Mouse (Mus musculus) right cerebral cortex, postnatal 4 days (tissue): ENCODE results near the gene Klk1b16.
"Not testable (repeated sequence)": the region's sequence is repeated elsewhere in the genome, so short reads cannot be mapped to it uniquely, and the experiment has no call there.

Source experiments
- DNase-seq: peaks from one replicate; pipeline ENCODE4 v3.0.0-alpha.2; 2022

Gene Klk1b16

GRCm38 (mm10) chr7:44136467-44136866, at the start of gene Klk1b16:
Gene Klk1b16, plus strand, starts transcription at chr7:44136767.
- no peak for DNase-seq

- no peak for DNase-seq
Observed at GRCm38 (mm10) chr7:44096111-44096510, 40.5 kb upstream of the Klk1b16 start.

- DNase-seq: not testable (repeated sequence)
Observed at GRCm38 (mm10) chr7:44102028-44102427, 34.5 kb upstream of the Klk1b16 start, which contains the start of gene Klk1b21. Gene Klk1b21, plus strand, starts transcription at chr7:44102328.

- DNase-seq: no peak
Observed at GRCm38 (mm10) chr7:44112373-44112772, 24.2 kb upstream of the Klk1b16 start, which contains the start of gene Klk1b22. Gene Klk1b22, plus strand, starts transcription at chr7:44112673.

- DNase-seq: no peak
Observed at GRCm38 (mm10) chr7:44123445-44123844, 13.1 kb upstream of the Klk1b16 start.

- no peak for DNase-seq
Observed at GRCm38 (mm10) chr7:44179299-44180045, 42.9 kb downstream of the Klk1b16 start.

GRCm38 (mm10) chr7:44186516-44186915, 49.9 kb downstream of the Klk1b16 start:
- DNase-seq: not testable (repeated sequence)

- not testable (repeated sequence) for DNase-seq
Observed at GRCm38 (mm10) chr7:44187936-44188335, 51.4 kb downstream of the Klk1b16 start, which contains the start of gene Klk1b24. Gene Klk1b24, plus strand, starts transcription at chr7:44188236.
